Mouse (Mus musculus) spleen, adult 12 weeks (tissue): ENCODE data around the gene Mmd2.
A peak's percentile ranks its signal among the peaks of the same experiment; 100 is the strongest.

Experiments
- DNase-seq: peaks from one replicate; pipeline ENCODE4 v3.0.0; 2022; ENCODE audit warnings: low spot score

Mmd2 gene

GRCm38 (mm10) chr5:142608259-142608988 lies at the start of gene Mmd2:
Gene Mmd2 (minus strand): TSS chr5:142608800.
- no peak for DNase-seq

- no peak for DNase-seq
Observed at GRCm38 (mm10) chr5:142652266-142652665, 43.7 kb upstream of the Mmd2 start.

DNA sequence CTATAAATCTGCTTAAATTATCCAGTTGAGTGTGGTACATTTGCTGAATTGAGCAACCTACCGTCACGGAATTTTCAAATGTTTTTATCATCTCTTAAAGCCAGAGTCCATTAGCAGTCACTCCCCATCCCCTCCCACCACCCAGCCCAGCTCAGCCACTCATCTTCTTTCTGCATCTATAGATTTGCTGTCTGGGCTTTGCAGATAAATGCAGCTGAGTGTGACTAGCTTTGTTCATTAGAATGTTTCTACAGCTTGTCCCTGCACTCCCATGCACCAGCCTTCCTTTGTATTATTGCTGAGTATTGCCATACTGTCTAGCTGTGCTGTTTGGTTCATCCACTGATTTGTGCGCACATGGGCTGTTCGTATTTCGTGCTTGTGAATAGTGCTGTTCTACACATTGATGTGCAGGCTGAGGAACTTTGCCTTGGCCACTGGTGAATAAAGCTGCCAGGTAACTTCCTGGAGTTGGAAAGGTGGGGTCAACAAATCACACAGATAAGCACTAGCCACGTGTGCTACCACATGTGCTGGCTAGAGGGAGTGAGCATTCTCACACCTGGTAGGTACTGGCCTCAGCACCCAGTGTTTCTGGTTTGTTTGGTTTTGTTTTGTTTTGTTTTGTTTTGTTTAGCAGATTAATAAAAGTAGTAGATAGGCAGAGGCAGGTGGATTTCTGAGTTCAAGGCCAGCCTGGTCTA lies 42.3 kb upstream of the Mmd2 start:
- peak; percentile 38 for DNase-seq

- DNase-seq = no peak
Observed at GRCm38 (mm10) chr5:142650390-142650789, 41.8 kb upstream of the Mmd2 start.

DNA sequence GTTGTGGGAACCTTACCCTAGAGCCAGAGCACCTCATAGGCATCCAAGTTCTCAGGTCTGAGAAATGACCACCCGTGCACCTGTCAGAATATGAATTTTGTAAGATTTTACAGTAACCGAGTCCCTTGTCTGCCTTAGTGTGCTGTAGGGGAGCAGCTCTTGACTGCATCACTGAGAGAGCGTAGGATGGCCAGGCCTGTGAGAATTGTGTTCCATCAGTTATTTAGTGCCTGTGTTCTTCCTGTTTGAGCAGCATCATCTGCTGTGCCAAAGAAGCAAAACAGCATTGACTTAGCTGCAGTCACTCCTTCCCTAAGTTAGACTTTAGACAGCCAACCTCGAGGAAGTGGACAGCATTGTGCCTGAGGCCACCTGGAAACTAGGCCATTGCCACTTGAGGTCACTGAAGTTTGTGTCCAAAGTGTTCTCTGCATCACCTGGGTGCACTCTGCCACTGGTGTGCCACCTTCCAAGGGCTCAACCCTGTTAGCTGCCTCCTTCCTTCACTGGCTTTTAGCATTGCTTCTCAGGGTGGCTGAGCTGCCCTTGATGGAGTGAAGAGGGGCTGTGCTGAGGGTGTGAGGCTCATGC lies 41.0 kb upstream of the Mmd2 start:
- no peak for DNase-seq

- no peak for DNase-seq
Observed at GRCm38 (mm10) chr5:142648162-142648561, 39.6 kb upstream of the Mmd2 start.

DNA sequence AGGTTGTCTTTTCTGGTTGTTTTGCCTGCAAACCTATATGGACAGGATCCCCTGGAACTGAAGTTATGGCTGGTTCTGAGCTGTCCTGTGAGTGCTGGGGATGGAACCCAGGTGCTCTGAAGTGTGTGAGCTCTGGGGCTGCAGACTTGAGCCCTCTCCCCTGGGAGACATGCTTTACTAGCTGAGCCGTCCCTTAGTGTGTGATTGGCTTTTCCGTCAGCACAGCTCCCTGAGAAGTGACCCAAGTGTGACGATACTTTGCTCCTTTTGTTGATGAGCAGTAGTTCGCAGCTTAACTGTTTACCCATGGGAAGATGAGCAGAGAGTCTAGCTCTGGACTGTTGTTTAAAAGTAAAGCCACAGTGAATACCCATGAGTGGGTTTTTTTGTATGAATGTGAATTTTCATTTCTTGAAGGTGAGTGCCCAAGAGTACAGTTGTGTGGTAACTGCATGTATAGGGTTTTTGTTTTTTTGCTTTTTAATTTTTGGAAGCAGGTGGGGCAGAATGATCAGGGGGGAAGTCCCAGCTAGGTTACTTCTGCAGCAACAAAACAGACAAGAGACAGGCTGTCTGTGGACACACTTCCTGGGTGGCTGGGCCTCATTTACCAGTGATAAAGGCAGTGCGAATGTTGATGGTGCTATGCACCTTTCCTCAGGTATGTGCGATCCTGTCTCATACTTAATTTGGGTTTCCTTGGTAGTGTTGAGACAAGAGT lies 32.9 kb upstream of the Mmd2 start:
- DNase-seq = no peak

DNA sequence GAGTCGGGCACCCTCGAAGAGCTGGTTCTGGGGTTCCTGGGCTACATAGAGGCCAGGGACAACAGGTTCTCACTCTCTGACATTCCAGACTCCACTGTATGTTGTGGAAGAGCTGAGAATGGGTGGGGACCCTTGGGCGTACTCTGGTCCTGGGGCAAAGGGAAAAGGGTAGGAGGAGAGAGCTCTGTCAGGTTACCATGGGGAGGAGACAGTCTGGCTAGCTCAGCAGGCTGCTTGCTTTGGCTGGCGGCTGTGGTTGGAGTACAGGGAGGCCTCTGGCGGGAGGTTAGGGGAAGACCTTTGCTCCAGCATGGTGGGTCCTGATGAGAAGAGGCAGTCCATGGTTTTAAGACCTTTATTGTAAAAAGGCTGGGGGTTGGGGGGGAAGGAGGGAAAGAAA lies 31.5 kb upstream of the Mmd2 start:
- no peak for DNase-seq

GRCm38 (mm10) chr5:142637823-142638222 lies 29.2 kb upstream of the Mmd2 start:
- peak; percentile 49 for DNase-seq

DNA sequence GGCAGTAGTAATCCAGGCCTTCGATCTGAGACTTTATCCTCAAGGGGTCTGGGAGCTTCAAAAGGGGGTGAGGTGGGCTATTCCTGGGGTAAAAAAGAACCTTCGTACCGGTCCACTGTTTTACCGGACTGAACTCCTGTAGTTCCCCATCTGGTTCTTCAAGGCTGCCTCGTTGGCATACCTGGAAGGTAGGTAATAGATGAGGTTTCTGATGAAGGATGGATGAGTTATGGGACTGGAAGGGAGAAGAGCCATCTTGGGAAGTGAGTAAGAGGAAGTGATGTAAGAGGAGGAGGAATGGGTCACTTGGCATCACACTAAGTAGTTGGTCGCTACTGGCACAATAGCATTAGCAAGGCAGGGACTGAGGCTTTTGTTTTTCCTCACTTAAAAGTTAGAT lies 21.6 kb upstream of the Mmd2 start:
- DNase-seq = no peak

DNA sequence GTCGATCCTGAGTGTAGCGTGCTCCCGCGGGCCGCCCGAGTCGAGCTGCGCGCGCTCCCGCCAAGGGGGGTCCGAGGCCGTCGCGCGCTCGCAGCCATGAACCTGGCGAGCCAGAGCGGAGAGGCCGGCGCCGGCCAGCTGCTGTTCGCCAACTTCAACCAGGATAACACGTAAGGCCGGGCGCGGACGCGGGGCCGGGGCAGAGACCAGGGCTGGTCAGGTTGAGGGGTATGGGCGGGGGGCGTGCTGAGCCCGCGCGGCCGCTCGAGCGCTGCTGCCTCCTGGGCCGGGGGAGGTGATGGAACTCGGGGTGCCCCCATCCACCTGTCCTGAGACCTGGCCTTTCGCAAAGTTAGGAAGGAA lies 21.0 kb upstream of the Mmd2 start:
- no peak for DNase-seq

- peak; percentile 97 for DNase-seq
Observed at GRCm38 (mm10) chr5:142628726-142629662, 20.4 kb upstream of the Mmd2 start.

DNA sequence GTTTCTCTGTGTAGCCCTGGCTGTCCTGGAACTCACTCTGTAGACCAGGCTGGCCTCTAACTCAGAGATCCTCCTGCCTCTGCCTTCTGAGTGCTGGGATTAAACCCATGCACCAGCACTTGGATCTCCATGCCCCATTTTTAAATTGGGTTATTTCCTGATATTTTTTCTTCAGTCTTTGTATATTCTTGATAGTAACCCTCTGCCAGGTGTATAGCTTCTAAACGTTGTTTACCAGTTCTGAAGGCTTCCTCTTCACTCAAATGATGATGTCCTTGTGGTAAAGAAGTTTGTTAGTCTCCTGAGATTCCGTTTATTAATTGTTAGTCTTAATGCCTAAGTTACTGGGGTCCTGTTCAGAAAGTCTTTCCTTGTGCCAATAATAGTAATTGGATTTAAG lies 18.8 kb upstream of the Mmd2 start, which contains the start of gene Wipi2:
Gene Wipi2 (plus strand): TSS at position 301 of the 400 bp plus-strand sequence.
- no peak for DNase-seq

GRCm38 (mm10) chr5:142623080-142623479 lies 14.5 kb upstream of the Mmd2 start:
- DNase-seq = no peak

- no peak for DNase-seq
Observed at GRCm38 (mm10) chr5:142622134-142622533, 13.5 kb upstream of the Mmd2 start.

DNA sequence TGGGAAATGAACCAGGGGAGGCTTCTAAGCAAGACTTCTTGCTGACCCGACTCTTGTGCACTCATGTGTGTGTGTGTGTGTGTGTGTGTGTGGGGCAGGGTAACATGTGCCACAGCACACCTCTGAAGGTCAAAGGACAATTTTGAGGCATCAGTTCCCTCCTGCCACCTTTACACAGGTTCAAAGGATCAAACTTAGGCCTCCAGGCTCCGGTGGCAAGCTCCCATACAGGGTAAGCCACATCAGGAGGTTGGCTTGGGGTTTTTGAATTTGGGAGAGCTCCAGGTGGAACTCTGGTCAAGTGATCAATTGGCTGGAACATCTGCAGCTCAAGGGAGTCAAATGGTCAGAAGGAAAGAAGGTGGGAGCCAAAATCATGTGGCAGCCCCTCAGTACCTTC lies 12.8 kb upstream of the Mmd2 start:
- DNase-seq = no peak

DNA sequence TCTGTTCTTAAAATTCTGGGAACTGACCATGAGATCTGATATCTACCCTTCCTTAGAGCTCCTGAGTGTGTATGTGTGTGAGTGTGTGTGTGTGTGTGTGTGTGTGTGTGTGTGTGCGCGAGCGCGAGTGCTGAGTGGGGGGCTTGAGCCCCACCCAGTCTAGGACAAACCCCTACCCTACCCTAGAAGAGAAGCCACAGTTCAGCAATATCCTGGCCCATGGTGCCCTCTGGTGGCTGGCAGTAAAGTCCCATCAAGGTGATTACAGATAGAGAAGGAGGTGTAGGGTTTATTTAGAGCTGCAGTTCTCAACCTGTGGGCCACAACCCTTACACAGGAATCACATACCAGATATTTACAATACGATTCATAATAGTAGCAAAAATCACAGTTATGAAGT lies 11.3 kb upstream of the Mmd2 start:
- no peak for DNase-seq

DNA sequence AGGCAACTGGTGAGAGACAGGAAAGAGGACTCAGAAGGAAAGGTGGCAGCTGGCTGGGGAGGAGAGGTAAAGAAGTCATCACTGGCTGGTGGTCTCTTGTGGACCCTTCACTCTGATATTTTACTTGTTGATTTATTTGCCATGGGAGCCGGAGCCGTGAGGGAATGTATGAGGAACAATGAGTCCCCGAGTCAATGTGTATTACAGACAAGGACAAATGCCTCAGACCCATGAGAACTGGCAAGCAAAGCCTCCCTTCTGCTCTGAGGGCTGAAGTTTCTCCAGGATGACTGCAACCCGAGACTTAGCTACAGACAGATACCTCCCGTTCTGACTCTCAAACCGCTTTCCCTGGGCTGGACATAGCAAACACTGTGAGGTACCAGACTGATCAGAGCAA lies 7.7 kb upstream of the Mmd2 start:
- DNase-seq = no peak

DNA sequence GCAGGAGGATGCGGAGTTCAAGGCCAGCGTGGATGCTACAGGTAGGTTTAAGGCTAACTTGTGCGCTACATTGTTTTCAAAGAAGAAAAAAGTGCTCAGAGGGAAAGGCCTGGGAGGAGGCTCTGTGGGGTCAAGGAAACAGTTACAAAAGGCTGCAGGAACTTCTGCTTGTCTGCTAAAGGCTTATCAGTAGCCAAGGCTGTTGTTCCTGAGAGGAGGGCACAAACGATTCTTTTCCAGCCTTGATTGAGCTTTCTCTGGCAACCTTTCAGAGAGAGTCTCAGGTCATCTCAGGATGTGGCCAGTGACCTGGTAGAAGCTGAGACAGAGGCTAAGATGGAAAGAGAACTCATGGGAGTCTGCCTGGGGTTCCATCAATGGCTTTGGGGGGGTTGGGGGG lies 7.0 kb upstream of the Mmd2 start:
- no peak for DNase-seq

- DNase-seq = no peak
Observed at GRCm38 (mm10) chr5:142614513-142614912, 5.9 kb upstream of the Mmd2 start.

DNA sequence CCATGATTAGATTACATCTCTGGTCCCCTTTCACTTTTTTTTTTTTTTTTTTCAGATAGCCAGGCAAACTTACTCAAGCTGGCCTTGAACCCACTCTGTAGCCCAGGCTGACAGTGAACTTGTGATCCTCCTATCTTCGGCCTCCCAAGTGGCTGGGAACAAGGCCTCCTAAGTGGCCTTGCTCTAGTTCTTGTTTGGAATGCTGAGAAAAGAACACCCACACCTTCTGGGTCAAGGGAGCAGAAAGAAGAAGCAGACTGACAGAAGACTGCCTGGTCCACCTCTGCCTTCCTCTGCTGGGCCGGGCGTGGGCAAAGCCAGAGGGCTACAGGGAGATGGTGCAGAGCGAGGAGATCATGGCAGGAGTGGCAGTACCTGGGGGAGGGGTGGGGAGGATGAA lies 1.8 kb upstream of the Mmd2 start:
- DNase-seq = no peak

DNA sequence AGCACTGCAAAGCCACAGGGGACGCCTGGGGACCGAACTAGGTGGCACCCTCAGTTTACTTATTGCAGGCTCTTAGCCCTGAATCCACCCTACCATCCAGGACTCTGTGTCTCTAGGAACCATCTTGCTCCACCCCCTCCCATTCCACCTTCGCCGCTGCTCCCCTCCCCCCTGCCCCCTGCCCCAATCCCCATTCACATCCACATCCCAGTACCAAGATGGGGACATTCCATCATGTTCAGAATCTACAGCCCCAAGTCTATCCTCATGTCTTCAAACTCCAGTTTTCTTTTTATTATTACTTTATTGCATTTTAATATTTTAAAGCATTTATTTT lies 357 bp upstream of the Mmd2 start:
- no peak for DNase-seq
